Mouse (Mus musculus) E14TG2a.4 (cell line): ENCODE results near the gene Carmil1.

Source experiments
- CTCF ChIP-seq: conservative IDR thresholded peaks from 2 replicates; pipeline ENCODE4 v1.5.1; 2014; ENCODE audit warnings: low read length
- NANOG ChIP-seq: IDR thresholded peaks from 2 replicates; pipeline ENCODE4 v1.6.1; 2014; ENCODE audit warnings: borderline replicate concordance, low read length, mixed read lengths
- POU5F1 ChIP-seq: IDR thresholded peaks from 2 replicates; pipeline ENCODE4 v1.6.1; 2014; ENCODE audit warnings: low read length, borderline replicate concordance

DNA sequence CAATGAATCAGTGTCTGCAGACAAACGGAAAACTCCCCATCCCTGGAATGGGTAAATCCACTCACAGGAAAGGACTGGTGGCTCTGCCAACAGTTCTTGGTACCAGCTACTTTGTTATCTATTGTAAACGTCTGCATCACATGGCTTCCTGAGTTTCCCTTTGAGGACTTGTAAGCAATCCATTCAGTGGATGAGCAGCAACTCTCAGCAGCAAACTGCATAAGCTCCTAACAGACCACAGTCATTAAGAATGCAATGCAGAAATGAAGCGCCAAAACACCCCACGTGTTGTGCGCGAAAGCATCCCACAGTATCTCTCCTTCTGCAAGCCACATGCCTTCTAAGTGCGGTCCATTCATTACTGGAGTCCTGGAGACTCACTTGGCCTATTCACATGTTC is 128.0 kb downstream of the Carmil1 start:
- TF ChIP-seq CTCF (no peak), NANOG (no peak), POU5F1 (no peak)
